Mouse (Mus musculus) forebrain, postnatal 0 days (tissue): ENCODE data around the gene Rsph3b. TPM values are rescaled to one million over a fixed set of nuclear protein-coding genes. Genes with fewer than 3 reads are reported as not detected.
"Not testable (repeated sequence)": the region's sequence is repeated elsewhere in the genome, so short reads cannot be mapped to it uniquely, and the experiment has no call there.

Experiments
- ATAC-seq: fragments of 200-750 bp; cut with Nextera tagmentation; 2 replicates; pipeline ENCODE4 v1.8.0; 2017; ENCODE audit warnings: mild to moderate bottlenecking, moderate library complexity
- DNase-seq: peaks from one replicate; pipeline ENCODE4 v3.0.0-alpha.2; 2015
- H3K27ac ChIP-seq: fragments of 300-500 bp; sonication (generic); 2 replicates; pipeline ENCODE4 v1.5.1; 2014; ENCODE audit warnings: low read depth, mild to moderate bottlenecking, antibody characterized with exemption, low read length, moderate library complexity, mixed read lengths
- H3K27me3 ChIP-seq: fragments of 300-500 bp; sonication (generic); 2 replicates; pipeline ENCODE4 v1.6.1; 2014; ENCODE audit warnings: mild to moderate bottlenecking, low read length, mixed read lengths; ENCODE audit not compliant: insufficient read depth
- H3K36me3 ChIP-seq: fragments of 300-500 bp; sonication (generic); 2 replicates; pipeline ENCODE4 v1.6.1; 2014; ENCODE audit warnings: mild to moderate bottlenecking, moderate library complexity; ENCODE audit not compliant: insufficient read depth
- H3K4me1 ChIP-seq: fragments of 300-500 bp; sonication (generic); 2 replicates; pipeline ENCODE4 v1.6.1; 2014; ENCODE audit warnings: antibody characterized with exemption; ENCODE audit not compliant: insufficient read depth
- H3K4me2 ChIP-seq: fragments of 300-500 bp; sonication (generic); 2 replicates; pipeline ENCODE4 v1.6.1; 2014; ENCODE audit warnings: low read depth, mild to moderate bottlenecking, moderate library complexity
- H3K4me3 ChIP-seq: fragments of 300-500 bp; sonication (generic); 2 replicates; pipeline ENCODE4 v1.5.1; 2014; ENCODE audit warnings: low read depth, low read length, mixed read lengths
- H3K9ac ChIP-seq: fragments of 300-500 bp; sonication (generic); 2 replicates; pipeline ENCODE4 v1.6.1; 2014; ENCODE audit warnings: mild to moderate bottlenecking
- H3K9me3 ChIP-seq: fragments of 300-500 bp; sonication (generic); 2 replicates; pipeline ENCODE4 v1.6.1; 2016; ENCODE audit warnings: low read length
- WGBS: fragments of 180-500 bp; shearing (Covaris S2); extraction: QIAGEN DNeasy Blood & Tissue Kit; methylation state at CpG from one replicate; pipeline ENCODE4 v1.1.7; 2014; 5-methylcytosine and 5-hydroxymethylcytosine counted together
- polyA plus RNA-seq: library from polyadenylated mRNA; unstranded; fragments of >200 nt; fragmentation: Nextera tagmentation; extraction: Ambion mirVana; gene quantifications from 2 replicates; pipeline ENCODE4 v1.2.1, GENCODE M21; 2015
- total RNA-seq: library from RNA; depleted of rRNA; stranded (reverse); fragments of >200 nt; gene quantifications from 2 replicates; pipeline ENCODE4 v1.2.3, GENCODE M21; 2014

Rsph3b gene
- total and polyA plus RNA-seq, 2 experiments from 2014 or later, result 41.5 to 60.2 TPM

GRCm38 (mm10) chr17:6959543-6960259 lies 11.2 kb upstream of the Rsph3b start:
- not testable (repeated sequence) for H3K9me3 ChIP-seq, H3K27me3 ChIP-seq, H3K4me1 ChIP-seq, H3K27ac ChIP-seq, ATAC-seq, H3K4me3 ChIP-seq, H3K36me3 ChIP-seq, DNase-seq, H3K9ac ChIP-seq
- WGBS, result 58% methylated on average over 4 of the region's 6 CpGs
- H3K4me2 ChIP-seq, result peak overlapping the region; percentile 46

GRCm38 (mm10) chr17:6958881-6959280 lies 10.4 kb upstream of the Rsph3b start:
- H3K4me2 ChIP-seq, H3K36me3 ChIP-seq, ATAC-seq, H3K4me1 ChIP-seq, H3K9ac ChIP-seq, DNase-seq, H3K4me3 ChIP-seq, H3K27me3 ChIP-seq, H3K9me3 ChIP-seq, H3K27ac ChIP-seq: not testable (repeated sequence)
- 83% methylated on average over 6 of the region's 8 CpGs for WGBS

GRCm38 (mm10) chr17:6948769-6949228 lies 317 bp upstream of the Rsph3b start:
- not testable (repeated sequence) for H3K4me1 ChIP-seq, H3K27me3 ChIP-seq, H3K9me3 ChIP-seq, DNase-seq, H3K27ac ChIP-seq, H3K36me3 ChIP-seq
- peak overlapping the region; percentile 49 for H3K4me3 ChIP-seq
- peak overlapping the region; percentile 61 for H3K4me2 ChIP-seq
- H3K9ac ChIP-seq, result peak overlapping the region; percentile 58
- 10% methylated on average over 9 of the region's 9 CpGs for WGBS
- ATAC-seq, result peak; percentile 38

GRCm38 (mm10) chr17:6947637-6947983 lies 872 bp downstream of the Rsph3b start:
- peak overlapping the region; percentile 58; the same call in 1 of the 2 replicates for H3K9ac ChIP-seq
- H3K4me1 ChIP-seq, ATAC-seq, H3K36me3 ChIP-seq, H3K9me3 ChIP-seq, H3K27ac ChIP-seq, DNase-seq, H3K27me3 ChIP-seq: not testable (repeated sequence)
- peak overlapping the region; percentile 49 for H3K4me3 ChIP-seq
- peak overlapping the region; percentile 61 for H3K4me2 ChIP-seq
- no CpG with 5 or more reads among the region's 8 CpGs for WGBS

- no CpG with 5 or more reads among the region's 4 CpGs for WGBS
- not testable (repeated sequence) for DNase-seq, H3K36me3 ChIP-seq, H3K27ac ChIP-seq, H3K4me1 ChIP-seq, H3K27me3 ChIP-seq, H3K9ac ChIP-seq, H3K4me3 ChIP-seq, H3K9me3 ChIP-seq, ATAC-seq, H3K4me2 ChIP-seq
Observed at GRCm38 (mm10) chr17:6942560-6942959, 5.9 kb downstream of the Rsph3b start.

GRCm38 (mm10) chr17:6931625-6932024 lies 16.9 kb downstream of the Rsph3b start:
- not testable (repeated sequence) for H3K4me3 ChIP-seq, H3K9ac ChIP-seq, H3K4me2 ChIP-seq, H3K36me3 ChIP-seq, H3K27ac ChIP-seq, H3K27me3 ChIP-seq, H3K4me1 ChIP-seq, H3K9me3 ChIP-seq
- DNase-seq (peak; percentile 3), ATAC-seq (peak; percentile 42; the same call in 1 of the 2 replicates)
- WGBS, result 81% methylated on average over 6 of the region's 7 CpGs

- not testable (repeated sequence) for H3K9me3 ChIP-seq, H3K27me3 ChIP-seq, H3K27ac ChIP-seq, H3K4me1 ChIP-seq, H3K36me3 ChIP-seq, DNase-seq, H3K4me2 ChIP-seq, ATAC-seq, H3K4me3 ChIP-seq, H3K9ac ChIP-seq
- 93% methylated on average over 7 of the region's 7 CpGs for WGBS
Observed at GRCm38 (mm10) chr17:6920351-6920894, 28.1 kb downstream of the Rsph3b start.

- not testable (repeated sequence) for H3K4me3 ChIP-seq, ATAC-seq, H3K4me1 ChIP-seq, DNase-seq, H3K27ac ChIP-seq, H3K9ac ChIP-seq, H3K9me3 ChIP-seq, H3K27me3 ChIP-seq, H3K4me2 ChIP-seq, H3K36me3 ChIP-seq
- 87% methylated on average over 3 of the region's 3 CpGs for WGBS
Observed at GRCm38 (mm10) chr17:6919388-6919787, 29.1 kb downstream of the Rsph3b start.

- whole genome bisulfite sequencing, result 97% methylated on average over 2 of the region's 4 CpGs
- not testable (repeated sequence) for ATAC-seq, H3K27me3 ChIP-seq, H3K4me2 ChIP-seq, H3K9me3 ChIP-seq, H3K9ac ChIP-seq, DNase-seq, H3K4me3 ChIP-seq, H3K27ac ChIP-seq, H3K36me3 ChIP-seq, H3K4me1 ChIP-seq
Observed at GRCm38 (mm10) chr17:6915282-6915681, 33.2 kb downstream of the Rsph3b start.

- not testable (repeated sequence) for DNase-seq, H3K4me1 ChIP-seq, H3K4me3 ChIP-seq, H3K36me3 ChIP-seq, H3K27me3 ChIP-seq, H3K27ac ChIP-seq, H3K9me3 ChIP-seq, ATAC-seq, H3K4me2 ChIP-seq, H3K9ac ChIP-seq
- WGBS, result 80% methylated on average over 1 of the region's 6 CpGs
Observed at GRCm38 (mm10) chr17:6914066-6914465, 34.4 kb downstream of the Rsph3b start.
